Mouse (Mus musculus) liver, postnatal 0 days (tissue): Measurements from ENCODE around the gene Acy3.

ENCODE experiments used
- CTCF ChIP-seq: sonication (generic); IDR thresholded peaks from 2 replicates; pipeline ENCODE4 v1.5.1; 2016; ENCODE audit warnings: antibody characterized with exemption, low read depth
- EP300 ChIP-seq: IDR thresholded peaks from 2 replicates; pipeline ENCODE4 v1.6.1; 2016; ENCODE audit warnings: antibody characterized with exemption, low read depth, mild to moderate bottlenecking

DNA sequence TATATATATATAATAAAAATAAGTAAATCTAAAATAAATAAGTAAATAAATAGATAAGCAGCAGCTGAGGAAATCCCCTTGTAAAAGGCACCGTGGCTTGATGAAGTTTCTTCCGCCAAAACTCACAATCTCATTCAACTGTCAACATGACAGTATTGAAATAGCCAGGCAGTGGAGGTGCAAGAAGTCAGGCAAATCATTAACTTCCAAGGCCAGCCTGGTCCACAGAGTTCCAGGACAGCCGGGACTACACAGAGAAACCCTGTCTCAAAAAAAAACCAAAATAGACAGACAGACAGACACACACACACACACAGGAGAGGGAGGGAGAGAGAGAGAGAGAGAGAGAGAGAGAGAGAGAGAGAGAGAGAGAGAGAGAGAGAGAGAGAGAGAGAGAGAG lies 46.9 kb downstream of the Acy3 start:
- TF ChIP-seq CTCF (no peak), EP300 (no peak)
